Mouse (Mus musculus): ENCODE data around the gene Zmynd19. TPM values are rescaled to one million over a fixed set of nuclear protein-coding genes. Genes with fewer than 3 reads are reported as not detected.
A peak's percentile ranks its signal among the peaks of the same experiment; 100 is the strongest.
"Not testable (repeated sequence)": the region's sequence is repeated elsewhere in the genome, so short reads cannot be mapped to it uniquely, and the experiment has no call there.

Zmynd19 gene
- polyA plus RNA-seq, 1 experiment from 2014 or later, result 25.3 TPM

DNA sequence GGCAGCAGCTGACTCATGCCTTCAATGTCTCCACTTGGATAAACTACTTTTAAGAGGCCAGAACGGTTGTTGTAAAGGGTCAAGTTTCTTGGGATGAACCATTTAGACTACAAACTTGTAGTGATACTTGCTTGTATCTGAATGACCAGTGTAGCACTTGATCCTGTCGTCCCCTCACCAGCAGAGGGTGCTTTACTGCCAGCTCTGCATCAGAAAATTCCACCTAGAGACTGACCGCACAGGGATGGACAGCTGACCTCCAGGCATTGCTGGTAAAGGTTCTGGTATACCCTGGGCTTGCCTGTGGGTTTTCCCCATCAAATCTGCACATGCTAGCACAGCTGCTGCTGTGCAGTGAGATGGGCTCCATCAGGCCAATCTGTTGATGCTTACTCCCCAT is 11.3 kb downstream of the Zmynd19 start:
- Histone ChIP-seq H3K27me3 (replicated peaks; ENCODE audit: low read depth, poor library complexity, severe bottlenecking) (no peaks in the 10 kb centered on the region), H3K4me1 (peaks cover 12% of the 10 kb centered on the region), H3K4me3 (no peak overlapping the region), H3K27ac (replicated peaks) (no peak overlapping the region), H3K9me3 (no peaks in the 10 kb centered on the region), H3K36me3 (replicated peaks) (peaks cover 85% of the 10 kb centered on the region)
- DNase-seq (ENCODE audit: low spot score), result peak; percentile 34
- 34% methylated on average over 3 of the region's 3 CpGs for WGBS

DNA sequence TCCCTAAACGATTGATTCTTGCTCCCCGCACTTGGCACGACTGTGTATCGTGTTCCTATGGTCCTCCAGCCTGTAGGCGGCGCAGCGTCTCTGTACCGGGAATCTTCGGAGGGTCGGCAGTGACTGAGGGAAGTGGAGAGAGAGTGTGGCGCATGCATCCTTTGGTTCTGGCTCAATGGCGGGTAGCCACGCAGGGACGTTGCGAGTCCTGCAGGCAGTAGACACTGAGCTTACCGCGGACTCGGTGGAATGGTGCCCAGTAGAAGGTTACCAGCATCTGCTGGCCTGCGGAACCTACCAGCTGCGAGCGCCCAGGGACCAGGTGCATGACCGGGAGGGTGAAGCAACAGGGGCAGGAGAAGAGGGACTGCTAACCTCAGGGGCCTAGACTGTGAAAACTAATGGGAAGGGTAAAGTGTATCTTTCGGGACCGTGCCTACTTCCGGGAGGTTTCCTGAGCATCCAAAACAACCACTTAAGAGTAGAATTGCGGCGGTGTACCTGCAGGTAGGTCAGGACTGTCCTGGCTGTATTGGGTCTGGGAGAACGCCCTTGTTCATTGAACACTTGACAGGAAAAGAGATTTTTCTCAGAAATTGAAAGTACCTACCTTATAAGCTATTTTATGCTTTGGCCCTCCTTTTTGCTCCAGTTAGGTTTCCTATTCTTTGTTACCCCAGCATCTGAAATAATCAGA is 12.9 kb downstream of the Zmynd19 start, which contains the start of gene Dph7:
Gene Dph7, plus strand, starts transcription at position 97 of the 697 bp plus-strand sequence.
- Histone ChIP-seq H3K9me3 (no peaks in the 10 kb centered on the region), H3K4me3 (peak within 1 kb of the TSS; percentile 82), H3K27ac (replicated peaks) (peak within 1 kb of the TSS; percentile 87), H3K4me1 (peaks cover 12% of the 10 kb centered on the region), H3K36me3 (replicated peaks) (peaks cover 84% of the 10 kb centered on the region), H3K27me3 (replicated peaks; ENCODE audit: low read depth, poor library complexity, severe bottlenecking) (no peaks in the 10 kb centered on the region)
- DNase-seq (ENCODE audit: low spot score), result peak; percentile 89
- WGBS, result 1% methylated on average over 28 of the region's 28 CpGs

DNA sequence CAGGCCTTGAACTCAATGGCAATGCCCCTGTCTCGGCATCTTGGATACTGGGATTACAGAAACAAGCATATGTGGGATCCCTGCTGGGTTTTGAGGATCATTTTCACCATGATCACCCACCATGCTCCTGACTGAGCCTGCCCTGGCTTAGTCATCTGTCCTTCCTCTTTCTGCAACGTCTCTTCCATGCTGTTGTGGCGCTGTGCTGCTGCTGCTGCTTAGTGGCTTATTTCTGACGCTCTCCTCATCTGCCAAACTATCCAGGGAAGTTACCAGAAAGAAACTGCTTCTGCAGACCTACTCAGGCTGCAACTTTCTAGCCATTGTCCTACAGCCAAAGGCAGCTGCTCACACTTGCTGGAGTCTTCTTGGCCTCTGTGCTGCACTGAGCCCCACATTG is 20.8 kb downstream of the Zmynd19 start:
- Histone ChIP-seq H3K9me3 (no peaks in the 10 kb centered on the region), H3K27me3 (replicated peaks; ENCODE audit: low read depth, poor library complexity, severe bottlenecking) (no peaks in the 10 kb centered on the region), H3K36me3 (replicated peaks) (peaks cover 80% of the 10 kb centered on the region), H3K4me1 (peaks cover 12% of the 10 kb centered on the region), H3K4me3 (no peak overlapping the region), H3K27ac (replicated peaks) (no peak overlapping the region)
- no peak for DNase-seq (ENCODE audit: low spot score)
- WGBS, result 91% methylated on average over 4 of the region's 4 CpGs

DNA sequence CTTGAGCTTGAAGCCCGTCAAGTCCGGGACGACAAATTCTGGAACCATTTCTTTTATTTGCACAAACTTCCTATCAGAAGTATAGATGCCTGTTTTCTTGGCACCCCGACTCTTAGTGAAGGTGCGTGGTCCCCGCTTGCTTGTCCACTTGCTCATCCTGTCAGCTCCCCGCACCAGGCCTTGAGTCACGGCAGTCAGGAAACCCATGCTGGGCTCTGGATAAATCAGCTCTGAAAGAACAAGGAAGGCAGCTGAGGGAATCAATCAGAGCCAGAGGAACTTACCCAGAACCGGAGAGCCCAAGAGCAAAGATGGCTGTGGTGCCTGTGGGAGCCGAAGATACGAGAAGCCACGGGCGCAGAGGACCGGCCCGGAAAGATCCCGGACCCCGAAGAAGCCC is 24.9 kb downstream of the Zmynd19 start:
- not testable (repeated sequence) for DNase-seq (ENCODE audit: low spot score); H3K27me3 ChIP-seq (replicated peaks; ENCODE audit: low read depth, poor library complexity, severe bottlenecking); H3K9me3 ChIP-seq
- under 1% methylated on average over 17 of the region's 17 CpGs for WGBS
- Histone ChIP-seq H3K4me3 (peak overlapping the region; percentile 85), H3K4me1 (peaks cover 23% of the 10 kb centered on the region), H3K27ac (replicated peaks) (peak overlapping the region; percentile 87), H3K36me3 (replicated peaks) (peaks cover 41% of the 10 kb centered on the region)

DNA sequence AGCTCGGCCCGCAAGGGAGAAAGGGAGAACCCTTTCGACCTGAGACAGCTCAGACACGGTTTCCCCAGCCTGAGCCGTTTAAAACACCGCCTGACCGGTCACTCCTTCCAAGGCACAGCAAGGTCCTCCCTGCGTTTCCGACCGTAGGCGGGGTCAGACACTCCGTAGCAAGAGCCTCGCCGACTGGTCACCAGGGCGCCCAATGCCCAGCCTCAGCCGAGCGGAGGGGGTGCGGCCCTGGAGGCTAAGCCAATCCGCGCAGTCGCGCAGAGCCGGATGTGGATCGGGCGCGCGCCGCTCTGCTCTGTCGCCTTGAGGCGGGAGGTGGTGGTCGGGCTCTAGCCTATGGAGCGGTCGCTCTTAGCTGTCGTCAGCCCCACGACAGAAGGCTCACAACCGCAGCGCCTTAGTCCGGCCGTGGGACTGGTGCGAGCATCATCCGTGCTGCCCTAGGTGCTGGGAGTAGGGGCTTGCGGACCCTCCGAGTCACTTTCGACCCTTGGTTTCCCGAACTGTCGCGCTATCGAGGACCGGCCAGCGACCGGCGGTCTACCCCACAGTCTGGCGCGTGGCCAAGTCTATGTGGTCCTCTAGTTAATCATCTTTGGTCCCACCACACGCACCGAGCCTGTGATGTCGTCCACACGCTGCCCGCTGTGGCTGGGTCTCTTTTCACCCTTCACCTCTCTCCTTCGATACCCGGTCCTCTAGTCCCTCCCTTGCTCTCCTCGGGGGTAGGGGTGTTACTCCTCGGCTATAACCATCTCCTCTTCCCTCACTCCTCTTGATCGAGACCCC is 25.5 kb downstream of the Zmynd19 start, which contains the start of gene Mrpl41:
Gene Mrpl41, minus strand, starts transcription at position 193 of the 798 bp plus-strand sequence.
- Histone ChIP-seq H3K27me3 (replicated peaks; ENCODE audit: low read depth, poor library complexity, severe bottlenecking) (no peaks in the 10 kb centered on the region), H3K4me1 (peaks cover 23% of the 10 kb centered on the region), H3K4me3 (peak within 1 kb of the TSS; percentile 85), H3K27ac (replicated peaks) (peak within 1 kb of the TSS; percentile 87), H3K36me3 (replicated peaks) (peaks cover 34% of the 10 kb centered on the region), H3K9me3 (no peaks in the 10 kb centered on the region)
- DNase-seq (ENCODE audit: low spot score), result peak; percentile 99
- WGBS, result under 1% methylated on average over 64 of the region's 64 CpGs

DNA sequence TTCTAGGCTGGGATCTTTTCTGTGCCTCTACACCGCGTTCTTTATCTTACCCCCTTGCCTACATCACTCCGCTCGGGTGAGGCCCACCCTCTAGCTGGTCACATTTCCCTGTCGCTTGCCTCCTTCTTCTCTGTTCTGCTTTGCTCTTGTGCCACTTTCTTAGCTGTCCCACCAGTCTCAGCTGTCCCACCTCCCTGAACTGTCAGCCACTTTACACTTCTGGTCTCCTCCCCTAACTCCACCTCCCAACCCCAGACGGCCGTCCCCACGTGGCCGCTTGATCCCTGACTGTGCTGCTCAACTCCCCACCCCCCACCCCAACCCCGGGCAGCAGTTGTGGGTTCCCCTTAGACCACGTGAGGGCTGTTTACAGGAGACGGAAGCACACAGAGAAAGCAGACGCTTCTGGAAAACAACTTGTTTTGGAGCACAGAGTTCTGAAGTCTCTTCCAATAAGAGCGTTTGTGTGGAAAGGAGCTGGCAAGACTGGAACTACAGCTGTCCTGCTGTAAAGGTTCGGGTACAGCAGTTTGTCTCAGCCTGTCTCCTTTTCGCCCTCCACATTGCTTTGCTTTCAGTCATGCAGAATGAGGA is 26.2 kb downstream of the Zmynd19 start, which contains the start of gene Pnpla7:
Gene Pnpla7, plus strand, starts transcription at position 330 of the 594 bp plus-strand sequence.
- peak; percentile 86 for DNase-seq (ENCODE audit: low spot score)
- peak within 1 kb of the TSS; percentile 87 for H3K27ac ChIP-seq (replicated peaks)
- H3K36me3 ChIP-seq (replicated peaks), result peaks cover 27% of the 10 kb centered on the region
- no peaks in the 10 kb centered on the region for H3K9me3 ChIP-seq
- no peaks in the 10 kb centered on the region for H3K27me3 ChIP-seq (replicated peaks; ENCODE audit: low read depth, poor library complexity, severe bottlenecking)
- WGBS, result under 1% methylated on average over 16 of the region's 16 CpGs
- peak within 1 kb of the TSS; percentile 85 for H3K4me3 ChIP-seq
- peaks cover 23% of the 10 kb centered on the region for H3K4me1 ChIP-seq

DNA sequence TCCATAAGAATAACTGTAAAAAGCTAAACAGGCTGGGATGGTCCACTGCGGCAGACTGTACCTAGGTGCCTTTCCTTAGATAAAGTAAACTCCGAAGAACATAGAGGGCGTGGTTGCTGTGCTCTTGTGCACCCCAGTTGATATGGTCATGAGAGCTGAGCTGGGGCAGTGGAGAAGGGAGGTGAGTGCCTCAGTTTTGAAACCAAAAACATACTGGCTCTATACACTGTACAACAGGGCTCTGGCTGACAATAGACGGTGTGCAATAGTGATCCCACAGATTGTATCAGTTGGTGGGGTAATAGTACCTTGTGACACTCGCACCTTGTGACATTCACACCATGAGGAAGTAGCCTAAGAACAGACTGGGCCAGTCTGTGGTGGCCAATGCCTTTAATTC is 27.4 kb downstream of the Zmynd19 start:
- Histone ChIP-seq H3K27me3 (replicated peaks; ENCODE audit: low read depth, poor library complexity, severe bottlenecking) (no peaks in the 10 kb centered on the region), H3K4me1 (peaks cover 23% of the 10 kb centered on the region), H3K36me3 (replicated peaks) (peaks cover 16% of the 10 kb centered on the region), H3K4me3 (no peak overlapping the region; the same call in 1 of the 2 replicates), H3K9me3 (no peaks in the 10 kb centered on the region), H3K27ac (replicated peaks) (no peak overlapping the region)
- WGBS, result 94% methylated on average over 5 of the region's 5 CpGs
- no peak for DNase-seq (ENCODE audit: low spot score)

DNA sequence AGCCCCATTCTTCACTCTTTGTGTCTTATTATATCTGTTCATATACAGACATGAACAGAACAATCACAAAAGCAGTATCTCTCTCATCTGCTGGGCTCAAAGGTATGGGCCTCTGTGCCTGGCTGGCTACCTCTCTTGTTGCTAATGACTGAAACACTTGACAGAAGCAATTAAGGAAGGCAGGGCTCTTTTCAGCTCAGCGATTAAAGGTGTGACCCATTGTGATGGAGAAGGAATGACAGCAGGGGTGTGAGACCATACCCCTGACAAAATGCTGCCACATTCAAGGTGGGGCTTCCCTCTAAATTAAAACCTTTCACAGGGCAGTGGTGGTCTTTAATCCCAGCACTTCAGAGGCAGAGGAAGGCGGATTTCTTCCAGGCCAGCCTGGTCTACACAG is 38.2 kb downstream of the Zmynd19 start:
- H3K27ac ChIP-seq (replicated peaks), result no peak overlapping the region
- H3K4me3 ChIP-seq, result no peak overlapping the region
- DNase-seq (ENCODE audit: low spot score), result no peak
- no peaks in the 10 kb centered on the region for H3K27me3 ChIP-seq (replicated peaks; ENCODE audit: low read depth, poor library complexity, severe bottlenecking)
- H3K4me1 ChIP-seq, result no peaks in the 10 kb centered on the region
- no peaks in the 10 kb centered on the region for H3K36me3 ChIP-seq (replicated peaks)
- H3K9me3 ChIP-seq, result no peaks in the 10 kb centered on the region
- 84% methylated on average over 2 of the region's 2 CpGs for WGBS

DNA sequence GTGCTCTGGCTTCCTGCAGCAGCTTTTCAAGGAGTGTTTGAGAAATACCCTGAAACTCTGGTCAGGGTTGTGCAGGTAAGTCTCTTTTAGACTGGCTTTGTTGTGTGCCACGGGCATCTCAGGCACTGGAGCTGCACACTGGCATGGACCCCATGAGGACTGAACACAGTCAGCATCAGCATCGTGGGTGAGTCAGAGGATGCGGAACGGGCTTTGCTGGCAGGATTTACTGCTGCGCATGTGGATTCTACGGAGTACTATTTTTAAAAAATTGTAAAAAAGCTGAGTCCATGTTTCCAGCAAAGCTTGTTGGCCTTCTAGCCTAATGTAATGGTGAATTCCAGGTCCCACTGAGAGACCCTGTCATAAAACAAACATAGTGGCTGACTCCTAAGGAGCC is 45.7 kb downstream of the Zmynd19 start:
- H3K36me3 ChIP-seq (replicated peaks), result no peaks in the 10 kb centered on the region
- no peak overlapping the region for H3K27ac ChIP-seq (replicated peaks)
- no peaks in the 10 kb centered on the region for H3K9me3 ChIP-seq
- DNase-seq (ENCODE audit: low spot score), result no peak
- no peaks in the 10 kb centered on the region for H3K27me3 ChIP-seq (replicated peaks; ENCODE audit: low read depth, poor library complexity, severe bottlenecking)
- no peak overlapping the region for H3K4me3 ChIP-seq
- H3K4me1 ChIP-seq, result no peaks in the 10 kb centered on the region
- WGBS, result 95% methylated on average over 6 of the region's 6 CpGs

DNA sequence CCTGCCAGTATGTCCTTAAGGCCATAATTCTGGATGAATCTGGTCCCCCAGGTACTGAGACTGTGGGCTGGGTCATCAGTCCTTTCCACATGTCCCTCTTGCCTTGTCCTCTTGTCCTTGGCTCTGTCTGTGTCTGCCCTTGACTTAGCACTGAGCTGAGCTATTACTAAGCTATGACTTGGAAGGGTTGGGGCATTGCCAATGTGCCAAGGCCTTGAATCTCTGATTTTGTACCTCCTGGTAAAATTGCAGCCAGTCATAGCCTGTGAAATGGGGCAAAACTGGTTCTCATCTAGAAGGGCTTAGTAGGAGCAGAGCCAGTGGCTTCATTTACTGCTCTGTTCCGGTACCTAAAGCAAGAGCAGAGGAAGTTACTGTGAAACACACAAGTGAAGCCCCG is 46.9 kb downstream of the Zmynd19 start:
- H3K36me3 ChIP-seq (replicated peaks), result no peaks in the 10 kb centered on the region
- WGBS, result 95% methylated on average over 2 of the region's 2 CpGs
- no peaks in the 10 kb centered on the region for H3K4me1 ChIP-seq
- H3K27ac ChIP-seq (replicated peaks), result no peak overlapping the region
- DNase-seq (ENCODE audit: low spot score), result no peak
- no peaks in the 10 kb centered on the region for H3K9me3 ChIP-seq
- no peak overlapping the region for H3K4me3 ChIP-seq
- no peaks in the 10 kb centered on the region for H3K27me3 ChIP-seq (replicated peaks; ENCODE audit: low read depth, poor library complexity, severe bottlenecking)

DNA sequence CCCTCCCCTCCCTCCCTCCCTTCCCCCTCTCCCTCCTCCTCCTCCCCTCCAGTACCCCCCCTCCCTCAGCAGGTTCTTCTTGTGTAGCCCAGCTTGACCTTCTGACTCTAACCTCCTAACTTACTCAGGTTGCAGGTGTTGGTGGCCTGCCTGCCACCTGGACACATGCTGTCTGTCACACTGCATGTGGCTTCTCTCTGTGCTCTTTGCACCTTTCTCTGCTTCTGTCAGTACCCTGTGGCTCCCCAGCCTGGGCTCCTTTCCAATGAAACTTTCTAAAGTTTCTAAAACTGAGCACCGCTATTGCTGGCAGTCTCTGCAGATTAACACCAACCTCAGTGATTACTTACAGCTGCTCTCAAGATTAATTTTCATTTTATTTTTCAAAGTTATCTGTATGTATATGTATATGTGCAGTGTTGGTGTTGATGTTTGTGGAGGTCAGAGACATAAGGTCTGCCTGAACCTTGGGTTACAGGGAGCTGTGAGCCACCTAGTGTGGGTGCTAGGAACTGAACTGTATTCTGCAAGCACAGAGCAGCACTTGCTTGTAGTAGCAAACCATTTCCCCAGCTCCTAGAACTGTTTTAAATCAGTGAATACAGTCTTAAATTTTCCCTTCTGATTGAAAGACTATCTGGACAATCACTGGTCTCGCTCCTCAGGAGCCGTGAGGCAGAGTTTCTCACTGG is 51.1 kb downstream of the Zmynd19 start:
- WGBS, result 78% methylated on average over 3 of the region's 3 CpGs
- no peaks in the 10 kb centered on the region for H3K4me1 ChIP-seq
- H3K4me3 ChIP-seq, result no peak overlapping the region
- DNase-seq (ENCODE audit: low spot score), result peak; percentile 21
- H3K36me3 ChIP-seq (replicated peaks), result no peaks in the 10 kb centered on the region
- no peak overlapping the region for H3K27ac ChIP-seq (replicated peaks)
- no peaks in the 10 kb centered on the region for H3K9me3 ChIP-seq
- no peaks in the 10 kb centered on the region for H3K27me3 ChIP-seq (replicated peaks; ENCODE audit: low read depth, poor library complexity, severe bottlenecking)

Measured in embryonic facial prominence, embryonic 10.5 days (tissue).